Comparison of ENCODE assay signal across 8 mouse cellular contexts in genomic region chr8:85492940-85493931, GRCm38 (mm10). TPM values are rescaled to one million over a fixed set of nuclear protein-coding genes. Genes with fewer than 3 reads are reported as not detected.
DNase-seq lines count a peak whose midpoint lies in the region; ATAC-seq and TF ChIP-seq lines count a peak whose summit lies in the region.

No protein-coding gene starts in this region.

- H3K27me3 ChIP-seq in thymus, adult 2 months (ENCODE audit: control insufficient read depth, insufficient read depth, low read length) = no peaks in the 10 kb centered on the region; the same call in 1 of the 2 replicates
- no peaks in the 10 kb centered on the region for H3K27me3 ChIP-seq in heart, postnatal 0 days (ENCODE audit: control insufficient read depth, insufficient read depth, low read length)
- H3K27me3 ChIP-seq in midbrain, embryonic 14.5 days (ENCODE audit: control insufficient read depth, insufficient read depth, low read length) = no peaks in the 10 kb centered on the region

- no peak for TF ChIP-seq EP300 in heart, postnatal 0 days (IDR thresholded peaks at IDR 0.05; ENCODE audit: low read depth)

- peaks cover 10% of the 10 kb centered on the region for H3K4me1 ChIP-seq in thymus, adult 2 months (replicated peaks; ENCODE audit: control insufficient read depth, insufficient read depth, low read length)
- H3K4me1 ChIP-seq in heart, postnatal 0 days (ENCODE audit: control insufficient read depth, insufficient read depth) = peaks cover 10% of the 10 kb centered on the region; the same call in 1 of the 2 replicates
- peaks cover 6% of the 10 kb centered on the region; the same call in 1 of the 2 replicates for H3K4me1 ChIP-seq in midbrain, embryonic 14.5 days (ENCODE audit: control insufficient read depth, insufficient read depth, low read length)

- peak overlapping the region; percentile 50 for H3K9ac ChIP-seq in heart, postnatal 0 days (replicated peaks; ENCODE audit: low read depth, low read length)
- H3K9ac ChIP-seq in midbrain, embryonic 14.5 days (replicated peaks; ENCODE audit: low read length) = peak overlapping the region; percentile 76

- no peak for TF ChIP-seq POLR2A in thymus, adult 2 months (IDR thresholded peaks at IDR 0.05; ENCODE audit: control insufficient read depth, extremely low read depth, insufficient read depth, low read length, poor library complexity)

- H3K36me3 ChIP-seq in thymus, adult 2 months (ENCODE audit: control insufficient read depth, insufficient read depth, low read length) = no peaks in the 10 kb centered on the region
- H3K36me3 ChIP-seq in heart, postnatal 0 days (replicated peaks; ENCODE audit: control insufficient read depth, insufficient read depth, low read length) = no peaks in the 10 kb centered on the region
- H3K36me3 ChIP-seq in midbrain, embryonic 14.5 days (ENCODE audit: control insufficient read depth, insufficient read depth, low read length) = no peaks in the 10 kb centered on the region

- peak overlapping the region; percentile 58 for H3K4me3 ChIP-seq in thymus, adult 2 months (ENCODE audit: control insufficient read depth, insufficient read depth, low read length)
- peak overlapping the region; percentile 62 for H3K4me3 ChIP-seq in heart, postnatal 0 days (ENCODE audit: low read depth, low read length)
- peak overlapping the region; percentile 83 for H3K4me3 ChIP-seq in midbrain, embryonic 14.5 days (replicated peaks; ENCODE audit: low read depth, low read length)

- peak; percentile 41 to 59 for DNase-seq in adrenal gland, adult (ENCODE audit: inconsistent age in 2 of 2, low spot score in 1 of 2)
- DNase-seq in adrenal gland, adult 8-10 months = no peak
- DNase-seq in thymus, adult 2 months = no peak
- no peak for DNase-seq in thymus, postnatal 25 days
- no peak for DNase-seq in heart, postnatal 0 days (ENCODE audit: low spot score)
- DNase-seq in layer of hippocampus, postnatal 36 days = peak; percentile 56 to 60
- peak; percentile 60 for DNase-seq in midbrain, embryonic 14.5 days
- peak; percentile 9 to 15 for DNase-seq in thymus, postnatal 10 days (ENCODE audit: low spot score in 2 of 2)

- no peak for TF ChIP-seq CTCF in thymus, adult 2 months (IDR thresholded peaks at IDR 0.05; ENCODE audit: borderline replicate concordance, control insufficient read depth, extremely low read depth, insufficient read depth, low read length, poor library complexity)
- TF ChIP-seq CTCF in heart, postnatal 0 days (IDR thresholded peaks at IDR 0.05; ENCODE audit: low read depth) = no peak

- ATAC-seq in heart, postnatal 0 days (ENCODE audit: insufficient read depth, low read depth) = peak; percentile 17; the same call in 1 of the 2 replicates
- ATAC-seq in midbrain, embryonic 14.5 days (ENCODE audit: low FRiP score, low TSS enrichment) = peak; percentile 16; the same call in 1 of the 2 replicates

- H3K4me2 ChIP-seq in heart, postnatal 0 days (ENCODE audit: low read depth, low read length) = peak overlapping the region; percentile 90
- H3K4me2 ChIP-seq in midbrain, embryonic 14.5 days (ENCODE audit: low read length) = peak overlapping the region; percentile 79

- H3K27ac ChIP-seq in thymus, adult 2 months (ENCODE audit: control insufficient read depth, insufficient read depth, low read length) = no peak overlapping the region
- H3K27ac ChIP-seq in heart, postnatal 0 days (ENCODE audit: low read depth) = no peak overlapping the region
- H3K27ac ChIP-seq in midbrain, embryonic 14.5 days (replicated peaks; ENCODE audit: low read depth, low read length) = peak overlapping the region; percentile 49; the same call in 1 of the 2 replicates

- no peaks in the 10 kb centered on the region for H3K9me3 ChIP-seq in heart, postnatal 0 days (replicated peaks; ENCODE audit: control insufficient read depth, low read length)
- H3K9me3 ChIP-seq in midbrain, embryonic 14.5 days (ENCODE audit: control insufficient read depth, low read length) = no peaks in the 10 kb centered on the region

- 15% methylated on average over 48 of the region's 49 CpGs for WGBS in thymus, adult 2 months
- 11% methylated on average over 45 of the region's 49 CpGs for WGBS in heart, postnatal 0 days
- WGBS in midbrain, embryonic 14.5 days = 7% methylated on average over 49 of the region's 49 CpGs

RNA-seq across cellular contexts. Expression of gene Gpt2, which starts 0.9 kb away (rescaled TPM):
- 100 to 1,000 TPM in 2 of 4 experiments, 10 to 100 TPM in 2; 68.2 to 344 (median 173) TPM for total RNA-seq in adrenal gland, adult 8-10 months (2022)
- 6.0 and 8.2 TPM in 2 replicates for polyA plus RNA-seq in thymus, adult 2 months (2012; rRNA removed)
- 16.3 and 25.1 TPM in 2 replicates for total RNA-seq in heart, postnatal 0 days (2014; rRNA removed; ENCODE audit: low replicate concordance)
- polyA plus RNA-seq in heart, postnatal 0 days (2015; fragmentation: Nextera tagmentation; extraction: Ambion mirVana) = 5.9 and 6.7 TPM in 2 replicates
- total RNA-seq in layer of hippocampus, postnatal 36 days (2021) = 10 to 100 TPM; 75.5 to 86.1 TPM
- 32.9 and 38.1 TPM in 2 replicates for polyA plus RNA-seq in midbrain, embryonic 14.5 days (2014; fragmentation: Nextera tagmentation; extraction: Ambion mirVana)

Comparison
In these comparisons a context has a peak if more than half of its experiments do, and no peak if none do; other contexts are left out.
1. DNase-seq: peak in adrenal gland, adult (2 of 2), layer of hippocampus, postnatal 36 days (2 of 2), midbrain, embryonic 14.5 days (single experiment) and thymus, postnatal 10 days (2 of 2); none in adrenal gland, adult 8-10 months (single experiment), thymus, adult 2 months (single experiment), thymus, postnatal 25 days (single experiment) and heart, postnatal 0 days (single experiment).
2. Peak in every context shown above with its lines, with median percentiles within 50 percentile points of each other: H3K4me3 ChIP-seq.